Mouse (Mus musculus): ENCODE data around the gene Kcnn1.
"Not testable (repeated sequence)": the region's sequence is repeated elsewhere in the genome, so short reads cannot be mapped to it uniquely, and the experiment has no call there.

The Kcnn1 gene

GRCm38 (mm10) chr8:70841147-70842072 is 21.6 kb downstream of the Kcnn1 start:
- peak; percentile 93 for DNase-seq (ENCODE audit: low spot score)

GRCm38 (mm10) chr8:70840590-70840989 is 22.5 kb downstream of the Kcnn1 start:
- DNase-seq (ENCODE audit: low spot score), result no peak

- DNase-seq (ENCODE audit: low spot score), result peak; percentile 91
Observed at GRCm38 (mm10) chr8:70839408-70840351, 23.4 kb downstream of the Kcnn1 start, which contains the start of gene Arrdc2. Gene Arrdc2 (minus strand): TSS chr8:70839720.

DNA sequence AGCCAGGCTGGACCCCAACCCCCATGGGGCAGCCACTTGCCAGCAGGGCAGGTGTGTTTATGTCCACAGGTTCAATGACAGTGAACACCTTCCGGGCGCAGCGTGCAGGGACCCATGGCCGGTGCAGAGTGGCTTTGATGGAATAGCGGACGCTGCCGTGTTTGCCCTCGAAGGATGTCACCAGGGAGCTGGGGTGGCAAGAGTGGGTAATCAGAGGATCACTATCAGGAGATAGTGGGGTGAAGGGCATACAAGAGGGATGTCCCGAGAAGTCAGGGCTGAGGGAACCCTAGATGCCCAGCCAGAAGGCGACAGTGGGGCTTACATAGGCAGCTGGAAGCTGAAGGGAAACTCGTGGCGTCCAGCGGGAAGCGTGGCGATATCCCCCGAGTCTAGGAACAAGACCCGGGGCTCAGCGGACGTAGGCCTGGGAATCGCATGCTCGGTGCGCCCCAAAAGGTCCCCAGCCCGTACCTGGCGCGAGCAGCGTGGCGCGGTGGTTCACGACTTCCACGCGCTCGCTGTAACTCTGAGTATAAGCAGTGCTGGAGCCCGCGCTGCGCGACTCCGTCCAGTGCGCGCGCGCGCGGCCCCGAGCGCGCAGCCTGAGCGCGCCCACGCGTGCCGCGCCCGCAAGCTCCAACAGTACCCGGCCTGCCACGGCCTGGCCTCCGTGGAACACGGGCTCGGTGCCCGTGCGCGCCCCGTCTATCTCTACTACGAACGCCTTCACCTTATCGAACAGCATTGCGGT is 24.2 kb downstream of the Kcnn1 start:
- DNase-seq (ENCODE audit: low spot score), result peak; percentile 19

GRCm38 (mm10) chr8:70836666-70837065 is 26.4 kb downstream of the Kcnn1 start:
- DNase-seq (ENCODE audit: low spot score), result no peak

GRCm38 (mm10) chr8:70834071-70834470 is 29.0 kb downstream of the Kcnn1 start:
- DNase-seq (ENCODE audit: low spot score), result no peak

GRCm38 (mm10) chr8:70833520-70833919 is 29.5 kb downstream of the Kcnn1 start:
- no peak for DNase-seq (ENCODE audit: low spot score)

DNA sequence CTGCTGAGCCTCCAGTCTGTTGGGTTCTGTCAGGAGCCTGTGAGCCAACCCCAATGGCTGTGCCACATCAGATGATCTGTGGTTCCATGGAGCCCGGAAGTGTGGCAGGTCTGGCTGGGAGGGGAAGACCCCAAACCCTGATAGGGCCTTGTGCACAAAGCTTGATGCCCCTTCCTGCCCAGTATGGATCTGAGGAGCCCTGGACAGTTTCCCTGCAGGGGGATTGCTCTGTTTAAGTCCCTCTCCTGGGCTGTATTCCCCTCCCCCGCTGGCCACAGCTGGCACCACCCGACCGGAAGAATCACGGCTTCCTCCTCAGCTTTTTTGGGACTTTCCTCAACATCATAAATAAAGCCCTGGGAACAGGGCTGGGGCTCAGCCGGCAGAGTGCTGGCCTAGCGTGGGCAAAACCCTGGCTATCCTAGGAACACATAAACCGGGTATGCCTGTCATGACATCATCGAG is 30.0 kb downstream of the Kcnn1 start:
- no peak for DNase-seq (ENCODE audit: low spot score)

DNA sequence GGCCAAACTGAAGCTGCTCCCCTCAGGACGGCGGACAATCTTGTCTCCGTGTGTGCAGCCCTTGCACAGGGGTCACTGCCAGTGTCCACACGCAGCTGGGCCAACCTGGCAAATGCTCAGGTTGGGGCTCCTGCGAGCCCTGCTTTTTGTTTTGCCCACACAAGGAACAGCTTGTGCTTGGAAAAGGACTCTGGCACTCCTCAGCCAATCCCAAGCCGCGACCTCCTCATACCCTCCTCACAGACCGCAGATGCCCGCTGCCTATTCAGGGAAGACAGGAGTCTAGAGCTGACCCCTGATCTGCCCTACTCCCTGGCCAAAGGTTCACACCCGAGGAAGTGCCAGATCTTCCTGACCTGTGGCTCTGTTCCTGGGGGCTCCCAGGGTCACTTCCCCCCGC is 30.7 kb downstream of the Kcnn1 start:
- no peak for DNase-seq (ENCODE audit: low spot score)

DNA sequence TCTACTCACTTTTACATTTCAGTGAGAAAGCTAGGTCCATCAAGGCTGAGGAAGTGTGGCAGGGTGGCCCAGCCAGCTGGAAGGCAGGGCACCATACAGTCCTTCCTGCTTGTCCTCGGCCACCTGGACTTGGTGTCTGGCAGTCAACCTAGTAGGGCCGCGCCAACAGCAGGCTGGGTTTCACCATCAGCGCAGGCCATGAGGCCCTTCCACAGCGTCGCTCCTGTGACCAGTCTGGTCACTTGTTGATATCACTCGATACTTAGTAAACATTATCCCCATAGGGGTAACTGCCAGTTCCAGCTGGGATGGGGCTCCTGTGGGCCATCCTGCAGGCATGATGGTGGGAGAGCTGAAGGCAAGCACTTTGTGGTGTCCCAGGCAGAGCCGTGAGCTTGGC is 31.5 kb downstream of the Kcnn1 start:
- DNase-seq (ENCODE audit: low spot score), result no peak

DNA sequence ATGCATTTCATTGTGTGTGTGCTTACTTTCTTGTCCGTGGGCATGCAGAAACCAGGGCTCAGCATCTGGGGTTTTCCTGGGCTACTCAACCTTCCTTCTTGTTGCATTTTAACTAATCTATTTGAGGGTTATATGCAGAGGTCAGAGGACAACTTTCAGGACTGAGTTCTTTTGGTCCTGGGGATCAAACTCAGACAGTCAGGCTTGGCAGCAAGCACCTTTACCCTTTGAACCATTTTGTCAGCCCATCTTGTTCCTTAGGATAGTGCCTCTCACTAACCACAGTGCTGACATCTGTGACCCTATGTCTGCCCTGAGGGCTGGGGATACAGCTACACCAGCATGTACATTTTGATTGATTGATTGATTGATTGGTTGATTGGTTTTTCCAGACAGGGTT is 35.3 kb downstream of the Kcnn1 start:
- DNase-seq (ENCODE audit: low spot score), result no peak

GRCm38 (mm10) chr8:70827010-70827409 is 36.0 kb downstream of the Kcnn1 start:
- no peak for DNase-seq (ENCODE audit: low spot score)

DNA sequence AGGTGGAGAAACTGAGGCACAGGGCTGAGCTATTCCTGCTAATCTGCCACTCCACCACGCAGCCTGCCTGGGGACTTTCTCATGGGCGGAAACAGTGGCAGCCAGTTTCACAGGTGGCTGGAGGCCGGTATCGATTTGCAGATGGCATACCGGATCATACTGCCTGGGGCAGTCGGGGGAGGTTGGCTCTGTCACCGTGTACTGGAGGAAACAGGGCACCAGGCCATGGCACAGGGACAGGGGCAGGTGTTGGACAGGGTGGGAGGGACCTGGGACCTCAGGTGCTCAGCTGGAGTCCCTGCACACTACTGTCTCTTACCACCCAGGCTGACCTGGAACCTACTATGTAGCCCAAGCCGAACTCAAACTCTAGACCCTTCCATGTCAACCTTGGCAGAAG is 37.2 kb downstream of the Kcnn1 start:
- no peak for DNase-seq (ENCODE audit: low spot score)

GRCm38 (mm10) chr8:70823802-70824201 is 39.3 kb downstream of the Kcnn1 start:
- no peak for DNase-seq (ENCODE audit: low spot score)

DNA sequence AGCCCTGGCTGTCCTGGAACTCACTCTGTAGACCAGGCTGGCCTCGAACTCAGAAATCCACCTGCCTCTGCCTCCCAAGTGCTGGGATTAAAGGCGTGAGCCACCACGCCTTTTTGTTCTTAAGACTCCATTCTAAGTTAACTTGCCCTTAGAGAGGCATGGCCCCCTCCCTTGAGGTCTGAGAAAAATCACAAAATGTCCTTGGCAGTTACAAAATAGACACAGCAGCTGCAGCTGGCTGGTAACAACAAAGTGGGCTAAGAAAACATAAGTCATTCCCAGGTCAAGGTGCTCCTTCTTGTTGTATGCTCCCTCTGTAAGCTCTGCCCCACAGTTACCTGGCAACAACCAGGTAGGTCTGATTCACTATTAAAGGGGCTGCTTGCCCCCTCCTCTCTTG is 40.5 kb downstream of the Kcnn1 start:
- DNase-seq (ENCODE audit: low spot score), result not testable (repeated sequence)

GRCm38 (mm10) chr8:70821992-70822391 is 41.1 kb downstream of the Kcnn1 start:
- DNase-seq (ENCODE audit: low spot score), result no peak

DNA sequence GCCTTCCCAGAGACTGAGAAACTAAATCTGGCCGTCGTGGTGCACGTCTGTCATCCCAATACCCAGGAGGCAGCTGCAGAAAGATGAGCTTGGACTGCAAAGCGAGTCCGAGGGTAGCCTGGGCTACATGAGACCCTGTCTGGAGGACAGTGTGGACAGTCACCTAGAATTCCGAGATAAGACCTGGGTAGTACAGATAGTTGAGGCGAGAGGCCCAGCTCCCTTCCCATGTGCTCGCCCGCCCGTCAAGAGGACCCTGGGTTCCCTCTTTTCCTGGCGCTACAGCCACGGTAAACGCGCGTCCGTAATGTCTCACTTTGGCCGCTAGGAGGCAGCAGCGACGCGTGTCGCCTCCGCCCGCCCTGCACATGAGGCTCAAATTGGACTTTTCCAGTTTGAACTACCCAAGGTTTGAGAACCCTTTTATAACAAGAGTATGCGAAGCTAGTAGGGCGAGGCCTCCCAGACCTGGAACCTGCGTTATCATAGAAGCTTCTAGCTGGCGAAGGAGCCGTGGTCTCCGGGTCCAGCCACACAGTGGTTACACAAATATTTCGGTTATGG is 41.6 kb downstream of the Kcnn1 start:
- DNase-seq (ENCODE audit: low spot score), result peak; percentile 70

DNA sequence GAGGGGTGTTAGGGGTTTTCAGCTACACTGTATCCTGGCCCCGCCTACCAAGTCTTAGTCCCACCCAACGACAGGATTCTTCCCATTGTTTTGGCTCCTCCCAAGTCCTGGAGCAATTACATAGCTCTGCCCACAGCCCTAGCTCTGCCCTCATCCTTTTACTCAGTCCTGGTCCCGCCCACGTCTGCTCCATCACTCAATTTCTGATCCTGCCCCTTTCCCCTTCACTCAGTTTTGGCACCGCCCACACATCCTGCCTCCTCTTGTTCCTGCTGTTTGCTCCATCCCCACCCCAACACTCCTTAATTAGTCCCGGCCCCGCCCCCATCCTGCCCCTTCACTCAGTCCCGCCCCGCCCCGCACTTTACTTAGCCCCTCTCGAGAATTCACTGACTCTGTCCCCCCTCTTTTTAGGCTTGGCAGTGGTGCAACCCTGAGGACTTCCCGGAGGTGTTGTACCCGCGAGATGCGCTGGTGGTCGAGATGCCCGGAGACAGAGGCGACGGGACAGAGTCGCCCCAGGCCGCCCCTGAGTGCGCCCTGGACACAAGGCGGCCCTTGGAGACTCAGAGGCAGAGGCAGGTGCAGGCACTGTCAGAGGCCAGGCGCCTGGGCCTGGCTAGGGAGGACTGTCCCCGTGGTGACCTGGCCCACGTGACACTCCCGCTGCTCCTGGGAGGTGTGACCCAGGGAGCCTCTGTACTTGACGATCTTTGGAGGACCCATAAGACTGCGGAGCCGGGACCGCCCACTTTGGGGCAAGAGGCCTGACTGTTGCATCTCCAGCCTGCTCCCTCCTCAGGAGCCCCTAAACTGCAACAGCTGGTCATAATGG is 42.7 kb downstream of the Kcnn1 start:
- peak; percentile 21 for DNase-seq (ENCODE audit: low spot score)

GRCm38 (mm10) chr8:70816679-70817078 is 46.4 kb downstream of the Kcnn1 start:
- peak; percentile 44 for DNase-seq (ENCODE audit: low spot score)

GRCm38 (mm10) chr8:70812885-70813284 is 50.2 kb downstream of the Kcnn1 start:
- no peak for DNase-seq (ENCODE audit: low spot score)

DNA sequence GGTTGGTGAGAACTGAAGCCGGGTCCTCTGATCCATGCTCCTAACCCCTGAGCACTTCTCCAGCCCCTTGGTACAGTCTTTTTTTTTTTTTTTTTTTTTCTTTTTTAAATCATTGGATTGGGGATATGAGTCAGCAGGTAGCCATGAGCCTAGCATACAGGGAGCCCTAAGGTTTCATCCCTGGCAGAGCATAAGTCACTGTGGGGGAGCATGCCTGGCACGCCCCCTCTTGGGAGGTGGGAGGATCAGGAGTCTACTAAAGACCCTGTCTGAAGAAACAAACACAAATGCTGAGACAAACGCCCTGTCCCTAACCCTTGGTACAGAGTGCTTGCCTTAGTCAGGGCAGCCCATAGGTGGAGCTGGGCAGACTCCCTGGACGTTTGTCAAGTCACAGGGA is 51.0 kb downstream of the Kcnn1 start:
- DNase-seq (ENCODE audit: low spot score), result no peak

All from urinary bladder, postnatal 25 days (tissue).